Mouse (Mus musculus) midbrain, embryonic 13.5 days (tissue): Measurements from ENCODE around the gene Myh10. TPM values are rescaled to one million over a fixed set of nuclear protein-coding genes. Genes with fewer than 3 reads are reported as not detected.

ENCODE experiments used
- ATAC-seq: fragments of 200-750 bp; cut with Nextera tagmentation; 2 replicates; pipeline ENCODE4 v1.8.0; 2017; ENCODE audit warnings: mild to moderate bottlenecking, moderate TSS enrichment, moderate library complexity
- H3K27ac ChIP-seq: fragments of 300-500 bp; sonication (generic); 2 replicates; pipeline ENCODE4 v1.5.1; 2015; ENCODE audit warnings: inconsistent platforms, mild to moderate bottlenecking, moderate library complexity
- H3K27me3 ChIP-seq: fragments of 300-500 bp; sonication (generic); 2 replicates; pipeline ENCODE4 v1.6.1; 2015; ENCODE audit warnings: mild to moderate bottlenecking, inconsistent platforms
- H3K36me3 ChIP-seq: fragments of 300-500 bp; sonication (generic); 2 replicates; pipeline ENCODE4 v1.6.1; 2015; ENCODE audit warnings: mild to moderate bottlenecking, inconsistent platforms
- H3K4me1 ChIP-seq: fragments of 300-500 bp; sonication (generic); replicated peaks from 2 replicates; pipeline ENCODE4 v1.6.1; 2015; ENCODE audit warnings: inconsistent platforms
- H3K4me2 ChIP-seq: fragments of 300-500 bp; sonication (generic); replicated peaks from 2 replicates; pipeline ENCODE4 v1.6.1; 2015; ENCODE audit warnings: moderate library complexity, mild to moderate bottlenecking, inconsistent platforms
- H3K4me3 ChIP-seq: fragments of 300-500 bp; sonication (generic); replicated peaks from 2 replicates; pipeline ENCODE4 v1.5.1; 2015; ENCODE audit warnings: mild to moderate bottlenecking, inconsistent platforms
- H3K9ac ChIP-seq: fragments of 300-500 bp; sonication (generic); replicated peaks from 2 replicates; pipeline ENCODE4 v1.6.1; 2015; ENCODE audit warnings: mild to moderate bottlenecking, inconsistent platforms
- H3K9me3 ChIP-seq: fragments of 300-500 bp; sonication (generic); 2 replicates; pipeline ENCODE4 v1.6.1; 2016; ENCODE audit warnings: mild to moderate bottlenecking, inconsistent platforms
- WGBS: fragments of 180-500 bp; shearing (Covaris S2); methylation state at CpG from one replicate; pipeline ENCODE4 v1.1.7; 2015; 5-methylcytosine and 5-hydroxymethylcytosine counted together
- polyA plus RNA-seq: library from polyadenylated mRNA; unstranded; fragments of >200 nt; fragmentation: Nextera tagmentation; extraction: Ambion mirVana; gene quantifications from 2 replicates; pipeline ENCODE4 v1.2.1, GENCODE M21; 2015

The Myh10 gene
- polyA plus RNA-seq, 1 experiment from 2014 or later, result 109 TPM

GRCm38 (mm10) chr11:68859943-68860593 is 168.7 kb downstream of the Myh10 start:
- 86% methylated on average over 8 of the region's 8 CpGs for WGBS
- Histone ChIP-seq H3K27ac (no peak overlapping the region), H3K9me3 (no peaks in the 10 kb centered on the region), H3K36me3 (no peaks in the 10 kb centered on the region), H3K4me2 (no peak overlapping the region), H3K4me1 (no peaks in the 10 kb centered on the region), H3K9ac (no peak overlapping the region), H3K27me3 (0 out of 2 replicates have a peak, but pooled peaks cover 2% of the 10 kb centered on the region), H3K4me3 (no peak overlapping the region)
- no peak for ATAC-seq

GRCm38 (mm10) chr11:68862260-68862659 is 170.9 kb downstream of the Myh10 start:
- no peak overlapping the region for H3K27ac ChIP-seq
- no peaks in the 10 kb centered on the region for H3K36me3 ChIP-seq
- no peak overlapping the region for H3K4me3 ChIP-seq
- ATAC-seq, result no peak
- no peak overlapping the region for H3K9ac ChIP-seq
- H3K4me2 ChIP-seq, result no peak overlapping the region
- H3K9me3 ChIP-seq, result no peaks in the 10 kb centered on the region
- 0 out of 2 replicates have a peak, but pooled peaks cover 2% of the 10 kb centered on the region for H3K27me3 ChIP-seq
- 82% methylated on average over 2 of the region's 2 CpGs for WGBS
- no peaks in the 10 kb centered on the region for H3K4me1 ChIP-seq

- H3K36me3 ChIP-seq, result no peaks in the 10 kb centered on the region
- WGBS, result 76% methylated on average over 4 of the region's 4 CpGs
- no peaks in the 10 kb centered on the region for H3K9me3 ChIP-seq
- H3K4me2 ChIP-seq, result no peak overlapping the region
- H3K4me1 ChIP-seq, result no peaks in the 10 kb centered on the region
- H3K9ac ChIP-seq, result no peak overlapping the region
- no peak overlapping the region for H3K27ac ChIP-seq
- H3K4me3 ChIP-seq, result no peak overlapping the region
- ATAC-seq, result no peak
- H3K27me3 ChIP-seq, result 0 out of 2 replicates have a peak, but pooled peaks cover 2% of the 10 kb centered on the region
Observed at GRCm38 (mm10) chr11:68863631-68864091, 172.3 kb downstream of the Myh10 start.

- H3K36me3 ChIP-seq, result no peaks in the 10 kb centered on the region
- no peak overlapping the region for H3K27ac ChIP-seq
- ATAC-seq, result no peak
- 0 out of 2 replicates have a peak, but pooled peaks cover 2% of the 10 kb centered on the region for H3K27me3 ChIP-seq
- H3K4me3 ChIP-seq, result no peak overlapping the region
- H3K4me2 ChIP-seq, result no peak overlapping the region
- H3K9ac ChIP-seq, result no peak overlapping the region
- 67% methylated on average over 9 of the region's 9 CpGs for WGBS
- no peaks in the 10 kb centered on the region for H3K9me3 ChIP-seq
- no peaks in the 10 kb centered on the region for H3K4me1 ChIP-seq
Observed at GRCm38 (mm10) chr11:68864544-68865189, 173.3 kb downstream of the Myh10 start.

Other genes starting within 250 kb of the Myh10 start
- gene Pik3r6, start 188.5 kb upstream of the Myh10 start, polyA plus RNA-seq, result 1.5 and 2.0 TPM in 2 replicates
- gene Mfsd6l, start 135.4 kb upstream of the Myh10 start, polyA plus RNA-seq, result not detected in 2 replicates
- gene Ccdc42, start 104.5 kb upstream of the Myh10 start, polyA plus RNA-seq, result 0.15 and 0.36 TPM in 2 replicates
- 79.9 and 80.8 TPM in 2 replicates for gene Ndel1, start 180.3 kb downstream of the Myh10 start, polyA plus RNA-seq
- gene Rnf222, start 197.0 kb downstream of the Myh10 start, polyA plus RNA-seq, result 0.04 and 0.05 TPM in 2 replicates
- gene Rpl26, start 210.0 kb downstream of the Myh10 start, polyA plus RNA-seq, result 718 and 727 TPM in 2 replicates
- gene Odf4, start 235.5 kb downstream of the Myh10 start, polyA plus RNA-seq, result 0.57 and 0.73 TPM in 2 replicates